Mouse (Mus musculus) midbrain, embryonic 13.5 days (tissue): ENCODE measurements around the gene Birc5. TPM values are rescaled to one million over a fixed set of nuclear protein-coding genes. Genes with fewer than 3 reads are reported as not detected.
A peak's percentile ranks its signal among the peaks of the same experiment; 100 is the strongest.

Experiments used
- ATAC-seq: fragments of 200-750 bp; cut with Nextera tagmentation; 2 replicates; pipeline ENCODE4 v1.8.0; 2017; ENCODE audit warnings: mild to moderate bottlenecking, moderate TSS enrichment, moderate library complexity
- H3K27ac ChIP-seq: fragments of 300-500 bp; sonication (generic); 2 replicates; pipeline ENCODE4 v1.5.1; 2015; ENCODE audit warnings: inconsistent platforms, mild to moderate bottlenecking, moderate library complexity
- H3K27me3 ChIP-seq: fragments of 300-500 bp; sonication (generic); 2 replicates; pipeline ENCODE4 v1.6.1; 2015; ENCODE audit warnings: mild to moderate bottlenecking, inconsistent platforms
- H3K36me3 ChIP-seq: fragments of 300-500 bp; sonication (generic); 2 replicates; pipeline ENCODE4 v1.6.1; 2015; ENCODE audit warnings: mild to moderate bottlenecking, inconsistent platforms
- H3K4me1 ChIP-seq: fragments of 300-500 bp; sonication (generic); replicated peaks from 2 replicates; pipeline ENCODE4 v1.6.1; 2015; ENCODE audit warnings: inconsistent platforms
- H3K4me2 ChIP-seq: fragments of 300-500 bp; sonication (generic); replicated peaks from 2 replicates; pipeline ENCODE4 v1.6.1; 2015; ENCODE audit warnings: moderate library complexity, mild to moderate bottlenecking, inconsistent platforms
- H3K4me3 ChIP-seq: fragments of 300-500 bp; sonication (generic); replicated peaks from 2 replicates; pipeline ENCODE4 v1.5.1; 2015; ENCODE audit warnings: mild to moderate bottlenecking, inconsistent platforms
- H3K9ac ChIP-seq: fragments of 300-500 bp; sonication (generic); replicated peaks from 2 replicates; pipeline ENCODE4 v1.6.1; 2015; ENCODE audit warnings: mild to moderate bottlenecking, inconsistent platforms
- H3K9me3 ChIP-seq: fragments of 300-500 bp; sonication (generic); 2 replicates; pipeline ENCODE4 v1.6.1; 2016; ENCODE audit warnings: mild to moderate bottlenecking, inconsistent platforms
- WGBS: fragments of 180-500 bp; shearing (Covaris S2); methylation state at CpG from one replicate; pipeline ENCODE4 v1.1.7; 2015; 5-methylcytosine and 5-hydroxymethylcytosine counted together
- polyA plus RNA-seq: library from polyadenylated mRNA; unstranded; fragments of >200 nt; fragmentation: Nextera tagmentation; extraction: Ambion mirVana; gene quantifications from 2 replicates; pipeline ENCODE4 v1.2.1, GENCODE M21; 2015

Birc5 gene
- polyA plus RNA-seq, 1 experiment from 2014 or later = 99.1 TPM

GRCm38 (mm10) chr11:117819095-117819494 is 30.0 kb upstream of the Birc5 start:
- no peaks in the 10 kb centered on the region for H3K9me3 ChIP-seq
- peaks cover 36% of the 10 kb centered on the region for H3K36me3 ChIP-seq
- WGBS = 64% methylated on average over 8 of the region's 8 CpGs

DNA sequence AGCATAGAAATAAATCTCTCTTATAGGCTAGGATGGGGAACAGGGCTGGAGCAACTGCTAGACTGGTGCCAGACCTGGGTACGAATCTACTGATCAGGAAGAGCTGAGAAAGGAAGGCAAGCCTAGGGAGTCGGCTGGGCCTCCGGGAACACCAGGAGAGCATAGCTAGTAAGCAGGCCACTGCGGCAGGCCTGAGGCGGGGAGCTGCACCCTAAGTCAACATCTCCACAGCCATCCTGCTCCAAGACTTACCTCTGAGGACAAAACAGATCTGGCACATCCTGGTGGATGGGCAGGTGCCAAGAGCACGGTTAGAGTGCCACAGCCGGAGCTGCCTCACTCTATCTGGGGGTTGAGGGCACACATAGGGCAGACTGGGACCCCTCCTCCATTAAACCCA is 28.9 kb upstream of the Birc5 start:
- no peak for ATAC-seq
- no peak overlapping the region for H3K9ac ChIP-seq
- no peak overlapping the region for H3K4me2 ChIP-seq

More at GRCm38 (mm10) chr11:117819095-117819494, 30.0 kb upstream of the Birc5 start:
- peaks cover 7% of the 10 kb centered on the region for H3K4me1 ChIP-seq
- H3K4me3 ChIP-seq = no peak overlapping the region
- H3K27me3 ChIP-seq = no peaks in the 10 kb centered on the region
- H3K4me2 ChIP-seq = no peak overlapping the region
- H3K27ac ChIP-seq = no peak overlapping the region
- no peak overlapping the region for H3K9ac ChIP-seq
- no peak for ATAC-seq

GRCm38 (mm10) chr11:117821868-117822267 is 27.2 kb upstream of the Birc5 start:
- Histone ChIP-seq H3K27ac (no peak overlapping the region; the same call in 1 of the 2 replicates), H3K27me3 (no peaks in the 10 kb centered on the region), H3K9me3 (no peaks in the 10 kb centered on the region), H3K4me2 (no peak overlapping the region), H3K9ac (no peak overlapping the region), H3K4me3 (no peak overlapping the region), H3K4me1 (peaks cover 33% of the 10 kb centered on the region), H3K36me3 (peaks cover 24% of the 10 kb centered on the region; the same call in 1 of the 2 replicates)
- 88% methylated on average over 9 of the region's 9 CpGs for WGBS
- no peak for ATAC-seq

More for the DNA sequence above, 28.9 kb upstream of the Birc5 start:
- 94% methylated on average over 7 of the region's 7 CpGs for WGBS
- no peaks in the 10 kb centered on the region for H3K9me3 ChIP-seq
- no peak overlapping the region for H3K27ac ChIP-seq
- no peaks in the 10 kb centered on the region for H3K27me3 ChIP-seq
- no peak overlapping the region for H3K4me3 ChIP-seq
- H3K36me3 ChIP-seq = peaks cover 35% of the 10 kb centered on the region
- peaks cover 16% of the 10 kb centered on the region for H3K4me1 ChIP-seq

DNA sequence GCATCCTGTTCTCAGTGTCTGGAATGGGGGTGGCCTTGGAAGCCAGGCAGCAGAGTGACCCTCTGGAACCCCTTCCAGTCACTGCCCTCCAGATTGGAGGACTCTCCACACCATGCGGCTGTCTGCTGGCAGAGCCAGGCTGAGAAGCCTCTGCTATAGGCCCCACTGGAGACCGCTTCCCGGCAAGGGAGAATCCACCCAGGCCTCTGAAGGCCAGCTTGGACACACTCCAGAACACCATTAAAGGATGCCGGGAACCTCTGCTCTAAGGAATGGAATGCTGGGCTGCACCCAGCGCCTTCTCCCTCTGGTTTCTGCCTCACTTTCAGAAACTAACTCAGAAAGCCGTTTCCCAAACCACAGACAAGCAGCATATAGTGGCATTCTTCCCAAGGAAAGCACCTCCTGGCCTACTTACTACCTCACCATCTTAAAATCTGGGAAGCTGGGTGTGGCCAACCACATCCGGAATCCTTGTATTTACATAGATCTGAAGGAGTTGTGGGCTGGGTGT is 26.3 kb upstream of the Birc5 start:
- Histone ChIP-seq H3K4me1 (peaks cover 40% of the 10 kb centered on the region), H3K9ac (0 out of 2 replicates have a peak overlapping the region, but pooled peaks have one; percentile 16), H3K27ac (no peak overlapping the region), H3K27me3 (no peaks in the 10 kb centered on the region), H3K4me3 (no peak overlapping the region), H3K36me3 (0 out of 2 replicates have a peak, but pooled peaks cover 21% of the 10 kb centered on the region), H3K9me3 (no peaks in the 10 kb centered on the region), H3K4me2 (no peak overlapping the region)
- 88% methylated on average over 7 of the region's 7 CpGs for WGBS
- ATAC-seq = no peak

DNA sequence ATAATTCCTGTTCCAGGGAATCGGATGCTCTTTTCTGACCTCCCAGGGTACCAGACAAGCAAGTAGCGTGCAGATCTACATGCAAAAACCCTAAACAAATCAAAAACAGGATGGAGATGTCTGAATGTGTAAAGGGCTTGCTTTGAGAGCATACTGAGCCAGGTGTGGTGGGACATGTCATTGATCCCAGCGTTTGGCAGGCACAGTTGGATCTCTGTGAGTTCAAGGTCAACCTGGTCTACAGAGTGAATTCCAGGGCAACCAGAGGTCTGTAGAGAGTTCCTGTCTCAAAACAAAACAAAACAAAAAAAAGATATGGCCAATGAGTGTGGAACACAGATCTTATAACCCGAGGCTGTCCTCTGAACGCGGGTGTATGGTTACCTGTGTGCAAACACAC is 25.6 kb upstream of the Birc5 start:
- Histone ChIP-seq H3K4me1 (peaks cover 46% of the 10 kb centered on the region), H3K4me2 (no peak overlapping the region)
- no peak for ATAC-seq

GRCm38 (mm10) chr11:117824060-117824969 is 24.7 kb upstream of the Birc5 start:
- Histone ChIP-seq H3K9ac (peak overlapping the region; percentile 17; the same call in 1 of the 2 replicates), H3K9me3 (no peaks in the 10 kb centered on the region), H3K36me3 (0 out of 2 replicates have a peak, but pooled peaks cover 13% of the 10 kb centered on the region), H3K4me3 (peak overlapping the region; percentile 47), H3K27me3 (no peaks in the 10 kb centered on the region), H3K27ac (no peak overlapping the region), H3K4me1 (peaks cover 51% of the 10 kb centered on the region), H3K4me2 (peak overlapping the region; percentile 84)
- peak; percentile 84 for ATAC-seq
- WGBS = 24% methylated on average over 23 of the region's 23 CpGs

More for the DNA sequence above, 25.6 kb upstream of the Birc5 start:
- H3K27ac ChIP-seq = no peak overlapping the region
- 0 out of 2 replicates have a peak, but pooled peaks cover 16% of the 10 kb centered on the region for H3K36me3 ChIP-seq
- no peak overlapping the region for H3K4me3 ChIP-seq
- H3K9ac ChIP-seq = no peak overlapping the region
- 92% methylated on average over 6 of the region's 6 CpGs for WGBS
- no peaks in the 10 kb centered on the region for H3K9me3 ChIP-seq
- H3K27me3 ChIP-seq = no peaks in the 10 kb centered on the region

- no peaks in the 10 kb centered on the region for H3K27me3 ChIP-seq
- H3K27ac ChIP-seq = peak within 1 kb of the TSS; percentile 74
- H3K9me3 ChIP-seq = no peaks in the 10 kb centered on the region
- ATAC-seq = peak; percentile 59
- 0 out of 2 replicates have a peak, but pooled peaks cover 13% of the 10 kb centered on the region for H3K36me3 ChIP-seq
- H3K4me2 ChIP-seq = peak within 1 kb of the TSS; percentile 84
- H3K4me1 ChIP-seq = peaks cover 51% of the 10 kb centered on the region
- peak within 1 kb of the TSS; percentile 47 for H3K4me3 ChIP-seq
- under 1% methylated on average over 34 of the region's 34 CpGs for whole genome bisulfite sequencing
- peak within 1 kb of the TSS; percentile 71 for H3K9ac ChIP-seq
Measured at GRCm38 (mm10) chr11:117825333-117826101, 23.5 kb upstream of the Birc5 start, which contains the start of the genes Afmid and Tk1. Afmid (plus strand) TSS chr11:117825924. Tk1 (minus strand) TSS chr11:117826092.

- peak overlapping the region; percentile 74 for H3K27ac ChIP-seq
- peak overlapping the region; percentile 47 for H3K4me3 ChIP-seq
- 0 out of 2 replicates have a peak, but pooled peaks cover 13% of the 10 kb centered on the region for H3K36me3 ChIP-seq
- peaks cover 51% of the 10 kb centered on the region for H3K4me1 ChIP-seq
- H3K4me2 ChIP-seq = peak overlapping the region; percentile 84
- ATAC-seq = no peak
- H3K27me3 ChIP-seq = no peaks in the 10 kb centered on the region
- H3K9me3 ChIP-seq = no peaks in the 10 kb centered on the region
- WGBS = 13% methylated on average over 5 of the region's 5 CpGs
- peak overlapping the region; percentile 71 for H3K9ac ChIP-seq
Measured at GRCm38 (mm10) chr11:117826164-117826563, 22.9 kb upstream of the Birc5 start.

- WGBS = 77% methylated on average over 8 of the region's 8 CpGs
- H3K9ac ChIP-seq = no peak overlapping the region
- H3K4me2 ChIP-seq = no peak overlapping the region
- no peak overlapping the region for H3K27ac ChIP-seq
- ATAC-seq = no peak
- H3K4me1 ChIP-seq = peaks cover 54% of the 10 kb centered on the region
- H3K4me3 ChIP-seq = no peak overlapping the region
- H3K9me3 ChIP-seq = no peaks in the 10 kb centered on the region
- 0 out of 2 replicates have a peak, but pooled peaks cover 9% of the 10 kb centered on the region for H3K36me3 ChIP-seq
- no peaks in the 10 kb centered on the region for H3K27me3 ChIP-seq
Measured at GRCm38 (mm10) chr11:117826916-117827315, 22.1 kb upstream of the Birc5 start.

- H3K27me3 ChIP-seq = no peaks in the 10 kb centered on the region
- ATAC-seq = no peak
- no peak overlapping the region for H3K9ac ChIP-seq
- 0 out of 2 replicates have a peak, but pooled peaks cover 6% of the 10 kb centered on the region for H3K36me3 ChIP-seq
- no peak overlapping the region for H3K4me3 ChIP-seq
- WGBS = 81% methylated on average over 3 of the region's 3 CpGs
- H3K4me2 ChIP-seq = no peak overlapping the region
- no peak overlapping the region for H3K27ac ChIP-seq
- peaks cover 59% of the 10 kb centered on the region for H3K4me1 ChIP-seq
- H3K9me3 ChIP-seq = no peaks in the 10 kb centered on the region
Measured at GRCm38 (mm10) chr11:117827386-117827785, 21.7 kb upstream of the Birc5 start.

DNA sequence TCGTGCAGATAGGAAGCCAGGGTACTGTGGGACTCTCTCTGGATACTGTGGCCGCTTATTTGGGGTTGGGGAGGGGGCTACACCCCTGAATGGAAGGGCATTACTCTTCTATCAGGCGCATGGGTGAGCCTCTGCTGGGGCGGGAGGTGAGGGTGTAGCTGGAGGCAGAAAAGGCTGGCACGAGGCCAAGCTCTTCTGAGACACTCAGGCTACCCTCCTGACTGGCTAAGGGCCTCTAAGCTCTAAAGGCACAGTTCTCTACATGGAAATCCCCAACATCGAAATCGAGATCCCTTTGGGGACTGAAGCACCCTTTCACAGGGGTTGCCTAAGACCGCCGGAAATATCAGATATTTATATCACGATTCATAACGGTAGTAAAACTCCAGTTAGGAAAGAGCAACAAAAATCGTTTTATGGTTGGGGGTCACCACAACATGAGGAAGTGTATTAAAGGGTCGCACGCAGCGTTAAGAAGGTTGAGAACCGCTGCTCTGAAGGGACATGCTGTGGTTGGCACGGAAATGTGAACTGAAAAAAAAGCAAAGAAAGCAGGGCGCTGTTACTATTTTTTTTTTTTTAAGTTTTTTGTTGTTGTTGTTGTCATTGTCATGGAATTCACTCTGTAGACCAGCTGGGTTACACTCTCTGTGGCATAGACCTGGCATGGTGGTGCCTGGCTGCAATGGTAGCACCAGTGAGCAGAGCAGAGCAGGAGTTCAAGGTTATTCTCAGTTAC is 20.7 kb upstream of the Birc5 start:
- no peaks in the 10 kb centered on the region for H3K36me3 ChIP-seq
- H3K4me2 ChIP-seq = no peak overlapping the region
- ATAC-seq = no peak
- peak overlapping the region; percentile 39; the same call in 1 of the 2 replicates for H3K27ac ChIP-seq
- H3K4me1 ChIP-seq = peaks cover 62% of the 10 kb centered on the region
- no peaks in the 10 kb centered on the region for H3K27me3 ChIP-seq
- H3K9me3 ChIP-seq = no peaks in the 10 kb centered on the region
- no peak overlapping the region for H3K4me3 ChIP-seq
- 0 out of 2 replicates have a peak overlapping the region, but pooled peaks have one; percentile 16 for H3K9ac ChIP-seq
- WGBS = 83% methylated on average over 18 of the region's 18 CpGs
